Mouse (Mus musculus) heart, postnatal 25 days (tissue): ENCODE data around the gene Fkbp5. TPM values are rescaled to one million over a fixed set of nuclear protein-coding genes. Genes with fewer than 3 reads are reported as not detected.

ENCODE experiments used
- DNase-seq: peaks from one replicate; pipeline ENCODE4 v3.0.0; 2022; ENCODE audit warnings: low spot score
- intact Hi-C: fragments of 180-260 bp; cut with DNase I; formaldehyde crosslinking; loops from one replicate; pipeline ENCODE4 v1.15.1; 2025
- total RNA-seq, 2 experiments: library from RNA; stranded (reverse); gene quantifications; 2 replicates each; pipeline ENCODE4 v1.2.3; 2021

The Fkbp5 gene
- total RNA-seq, 2 experiments from 2014 or later = 33.0 to 41.0 TPM

- peak; percentile 34 for DNase-seq
- intact Hi-C loops = no loop called here
Observed at GRCm38 (mm10) chr17:28510445-28511342, 6.6 kb downstream of the Fkbp5 start.

- DNase-seq = no peak
- intact Hi-C loops = no loop called here
Observed at GRCm38 (mm10) chr17:28507496-28507895, 9.8 kb downstream of the Fkbp5 start.

- no peak for DNase-seq
- intact Hi-C loops = no loop called here
Observed at GRCm38 (mm10) chr17:28506895-28507294, 10.4 kb downstream of the Fkbp5 start.

- intact Hi-C loops = no loop called here
Observed at GRCm38 (mm10) chr17:28505591-28505990, 11.7 kb downstream of the Fkbp5 start.

GRCm38 (mm10) chr17:28504182-28504581, 13.1 kb downstream of the Fkbp5 start:
- DNase-seq = no peak
- intact Hi-C loops = no loop called here

More at GRCm38 (mm10) chr17:28505591-28505990, 11.7 kb downstream of the Fkbp5 start:
- no peak for DNase-seq

- DNase-seq = peak; percentile 76
- intact Hi-C loops = no loop called here
Observed at GRCm38 (mm10) chr17:28502196-28502821, 15.0 kb downstream of the Fkbp5 start.

- intact Hi-C loops = no loop called here
Observed at GRCm38 (mm10) chr17:28500465-28500864, 16.9 kb downstream of the Fkbp5 start.

GRCm38 (mm10) chr17:28499190-28499589, 18.1 kb downstream of the Fkbp5 start:
- intact Hi-C loops = no loop called here
- no peak for DNase-seq

More at GRCm38 (mm10) chr17:28500465-28500864, 16.9 kb downstream of the Fkbp5 start:
- DNase-seq = no peak

- no peak for DNase-seq
- intact Hi-C loops = no loop called here
Observed at GRCm38 (mm10) chr17:28495832-28496231, 21.5 kb downstream of the Fkbp5 start.

GRCm38 (mm10) chr17:28491035-28491770, 26.1 kb downstream of the Fkbp5 start:
- DNase-seq = no peak
- intact Hi-C loops = no loop called here

- intact Hi-C loops = no loop called here
- no peak for DNase-seq
Observed at GRCm38 (mm10) chr17:28488258-28489013, 28.9 kb downstream of the Fkbp5 start.

GRCm38 (mm10) chr17:28487584-28488257, 29.6 kb downstream of the Fkbp5 start:
- intact Hi-C loops = no loop called here
- no peak for DNase-seq

- intact Hi-C loops = no loop called here
- DNase-seq = no peak
Observed at GRCm38 (mm10) chr17:28486720-28487119, 30.6 kb downstream of the Fkbp5 start.

- intact Hi-C loops = loop anchor here (2.0 kb wide), 1 partner anchor 37 kb away; no protein-coding TSS in a partner anchor
- peak; percentile 98 for DNase-seq
Observed at GRCm38 (mm10) chr17:28485977-28486400, 31.3 kb downstream of the Fkbp5 start.

- peak; percentile 21 for DNase-seq
- intact Hi-C loops = loop anchor here (2.0 kb wide), 1 partner anchor 37 kb away; no protein-coding TSS in a partner anchor
Observed at GRCm38 (mm10) chr17:28485446-28485948, 31.8 kb downstream of the Fkbp5 start.

GRCm38 (mm10) chr17:28484704-28485445, 32.5 kb downstream of the Fkbp5 start:
- DNase-seq = no peak
- intact Hi-C loops = loop anchor here (2.0 to 5.0 kb wide), 2 partner anchors 38 to 78 kb away; no protein-coding TSS in a partner anchor

GRCm38 (mm10) chr17:28477421-28477820, 39.9 kb downstream of the Fkbp5 start:
- intact Hi-C loops = no loop called here
- DNase-seq = no peak

- intact Hi-C loops = no loop called here
- no peak for DNase-seq
Observed at GRCm38 (mm10) chr17:28476441-28476840, 40.9 kb downstream of the Fkbp5 start.
